9 mouse cellular contexts compared by ENCODE assay signal in the genomic region with DNA sequence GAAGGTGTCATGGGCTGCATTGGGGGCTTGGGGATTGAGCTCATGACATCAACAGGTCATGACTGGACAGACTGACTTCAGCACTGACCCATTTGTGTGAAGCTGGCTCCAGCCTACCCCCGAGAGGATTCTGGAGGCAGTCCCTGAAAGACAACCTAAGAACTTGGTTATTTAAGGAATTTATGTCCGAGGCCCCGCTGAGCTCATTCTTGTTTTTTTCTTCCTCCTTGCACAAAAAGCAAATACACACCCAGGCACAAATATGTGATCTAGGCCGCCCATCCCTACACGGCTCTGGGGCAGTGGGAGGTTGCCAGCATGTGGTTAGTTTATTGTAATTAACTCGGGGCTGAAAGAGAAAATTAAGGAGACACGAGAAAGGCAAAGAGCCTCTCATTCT. TPM values are rescaled to one million over a fixed set of nuclear protein-coding genes. Genes with fewer than 3 reads are reported as not detected.
DNase-seq lines count a peak whose midpoint lies in the region; ATAC-seq and TF ChIP-seq lines count a peak whose summit lies in the region.
"Had no signal": no experiment of that assay in that cellular context is flagged by ENCODE, and none has a peak within 500 bp of the region (broad histone marks: within the 10 kb centered on the region; RNA-seq: fewer than 3 reads in every experiment).

No protein-coding gene starts in this region.

- WGBS in limb, embryonic 14.5 days, result 7% methylated on average over 7 of the region's 7 CpGs

- H3K9me3 ChIP-seq in limb, embryonic 14.5 days (ENCODE audit: control insufficient read depth, low read length), result no peaks in the 10 kb centered on the region

- intact Hi-C loops in left cerebral cortex, adult 2 months (cut with DNase I), result no loop called here

- H3K4me1 ChIP-seq in limb, embryonic 14.5 days (ENCODE audit: control insufficient read depth, insufficient read depth, low read length), result peaks cover 22% of the 10 kb centered on the region

- no peaks in the 10 kb centered on the region for H3K27me3 ChIP-seq in limb, embryonic 14.5 days (ENCODE audit: control insufficient read depth, insufficient read depth, low read length)

- no peak for TF ChIP-seq POLR2A in limb, embryonic 14.5 days (IDR thresholded peaks at IDR 0.05; ENCODE audit: borderline replicate concordance, extremely low read depth, insufficient read depth, insufficient read length)

- TF ChIP-seq CTCF in left cerebral cortex, adult 2 months (IDR thresholded peaks at IDR 0.05), result no peak

- no peaks in the 10 kb centered on the region for H3K36me3 ChIP-seq in limb, embryonic 14.5 days (ENCODE audit: control insufficient read depth, insufficient read depth, low read length)

- peak; percentile 39; the same call in 1 of the 2 replicates for ATAC-seq in limb, embryonic 14.5 days (ENCODE audit: low FRiP score, low read depth)
- ATAC-seq: hindbrain, embryonic 16.5 days had no signal

- no peak overlapping the region for H3K27ac ChIP-seq in limb, embryonic 14.5 days (replicated peaks; ENCODE audit: low read depth, low read length)
- H3K27ac ChIP-seq in left cerebral cortex, adult 2 months, result no peak overlapping the region
- H3K27ac ChIP-seq: liver, embryonic 14.5 days had no signal

- no peak overlapping the region for H3K9ac ChIP-seq in limb, embryonic 14.5 days (ENCODE audit: low read depth, low read length, severe bottlenecking)
- H3K9ac ChIP-seq: liver, embryonic 14.5 days had no signal

- DNase-seq in urinary bladder, postnatal 14 days (ENCODE audit: low spot score), result peak; percentile 58
- DNase-seq in urinary bladder, postnatal 25 days (ENCODE audit: low spot score), result no peak
- DNase-seq in gastrocnemius, postnatal 25 days, result peak; percentile 16
- DNase-seq in limb, embryonic 14.5 days (ENCODE audit: low spot score), result no peak
- no peak for DNase-seq in left cerebral cortex, adult 2 months (ENCODE audit: extremely low spot score in 1 of 2, low spot score in 2 of 2)
- no peak for DNase-seq in spleen, postnatal 14 days (ENCODE audit: low spot score in 2 of 2)
- DNase-seq in urinary bladder, adult 18-20 months (ENCODE audit: low spot score in 2 of 2), result no peak

- H3K4me3 ChIP-seq in limb, embryonic 14.5 days (replicated peaks; ENCODE audit: low read length), result no peak overlapping the region
- H3K4me3 ChIP-seq in left cerebral cortex, adult 2 months, result no peak overlapping the region

- no peak overlapping the region for H3K4me2 ChIP-seq in limb, embryonic 14.5 days (replicated peaks; ENCODE audit: low read depth, low read length, severe bottlenecking)

RNA-seq across cellular contexts. Expression of a gene that starts 9.0 kb away (rescaled TPM):
- 10 to 100 TPM; 20.2 to 20.5 TPM for total RNA-seq in gastrocnemius, postnatal 25 days (2021)
- 29.1 and 37.7 TPM in 2 replicates for polyA plus RNA-seq in limb, embryonic 14.5 days (2012; rRNA removed)
- polyA plus RNA-seq in limb, embryonic 14.5 days (2014; fragmentation: Nextera tagmentation; extraction: Ambion mirVana), result 40.0 and 40.3 TPM in 2 replicates
- total RNA-seq in left cerebral cortex, adult 2 months (2021), result 10 to 100 TPM; 13.5 to 18.9 TPM

Comparison
In these comparisons a context has a peak if more than half of its experiments do, and no peak if none do; other contexts are left out.
1. DNase-seq: peak in urinary bladder, postnatal 14 days (single experiment) and gastrocnemius, postnatal 25 days (single experiment); none in urinary bladder, postnatal 25 days (single experiment), limb, embryonic 14.5 days (single experiment), left cerebral cortex, adult 2 months (0 of 2), spleen, postnatal 14 days (0 of 2) and urinary bladder, adult 18-20 months (0 of 2).